Comparison of ENCODE assay signal across 8 mouse cellular contexts in genomic region chr9:64934015-64934754, GRCm38 (mm10). TPM values are rescaled to one million over a fixed set of nuclear protein-coding genes. Genes with fewer than 3 reads are reported as not detected.
DNase-seq lines count a peak whose midpoint lies in the region; ATAC-seq and TF ChIP-seq lines count a peak whose summit lies in the region.

No protein-coding gene starts in this region.

- no peak for TF ChIP-seq CTCF in lung, postnatal 0 days (IDR thresholded peaks at IDR 0.05)

- no peak overlapping the region for H3K4me2 ChIP-seq in hindbrain, embryonic 16.5 days (ENCODE audit: low read length)
- peak overlapping the region; percentile 43 for H3K4me2 ChIP-seq in kidney, embryonic 15.5 days
- H3K4me2 ChIP-seq in lung, postnatal 0 days (replicated peaks; ENCODE audit: low read depth, low read length): no peak overlapping the region

- H3K9ac ChIP-seq in hindbrain, embryonic 16.5 days (ENCODE audit: low read depth, low read length): no peak overlapping the region
- H3K9ac ChIP-seq in kidney, embryonic 15.5 days: no peak overlapping the region
- no peak overlapping the region for H3K9ac ChIP-seq in lung, postnatal 0 days (replicated peaks; ENCODE audit: low read depth)

- H3K4me1 ChIP-seq in hindbrain, embryonic 10.5 days (replicated peaks): peaks cover 23% of the 10 kb centered on the region
- H3K4me1 ChIP-seq in hindbrain, embryonic 16.5 days (ENCODE audit: control insufficient read depth, insufficient read depth, low read depth, low read length): no peaks in the 10 kb centered on the region
- peaks cover 22% of the 10 kb centered on the region for H3K4me1 ChIP-seq in kidney, embryonic 15.5 days
- no peaks in the 10 kb centered on the region for H3K4me1 ChIP-seq in lung, postnatal 0 days (ENCODE audit: insufficient read depth, low read depth, low read length)

- no peaks in the 10 kb centered on the region; the same call in none of the 2 replicates for H3K27me3 ChIP-seq in hindbrain, embryonic 10.5 days (ENCODE audit: insufficient read depth, poor library complexity, severe bottlenecking)
- no peaks in the 10 kb centered on the region for H3K27me3 ChIP-seq in hindbrain, embryonic 16.5 days (replicated peaks; ENCODE audit: control insufficient read depth, insufficient read depth, low read length)
- no peaks in the 10 kb centered on the region for H3K27me3 ChIP-seq in kidney, embryonic 15.5 days
- no peaks in the 10 kb centered on the region for H3K27me3 ChIP-seq in lung, postnatal 0 days (replicated peaks; ENCODE audit: insufficient read depth, low read length)

- TF ChIP-seq EP300 in lung, postnatal 0 days (IDR thresholded peaks at IDR 0.05): no peak

- H3K36me3 ChIP-seq in hindbrain, embryonic 10.5 days: no peaks in the 10 kb centered on the region
- no peaks in the 10 kb centered on the region for H3K36me3 ChIP-seq in hindbrain, embryonic 16.5 days (ENCODE audit: control insufficient read depth, insufficient read depth, low read length)
- H3K36me3 ChIP-seq in kidney, embryonic 15.5 days: no peaks in the 10 kb centered on the region
- H3K36me3 ChIP-seq in lung, postnatal 0 days (ENCODE audit: insufficient read depth, low read length): no peaks in the 10 kb centered on the region

- peak overlapping the region; percentile 71 for H3K27ac ChIP-seq in hindbrain, embryonic 10.5 days
- H3K27ac ChIP-seq in hindbrain, embryonic 16.5 days (ENCODE audit: low read depth, low read length): no peak overlapping the region
- H3K27ac ChIP-seq in kidney, embryonic 15.5 days: peak overlapping the region; percentile 58
- H3K27ac ChIP-seq in lung, postnatal 0 days (ENCODE audit: low read length): 0 out of 2 replicates have a peak overlapping the region, but pooled peaks have one; percentile 4

- peak; percentile 49 for DNase-seq in hindbrain, embryonic 10.5 days (ENCODE audit: low spot score)
- DNase-seq in cerebellum, adult 9-11 months: peak; percentile 65
- DNase-seq in heart, adult 8-10 months (ENCODE audit: low spot score): peak; percentile 69
- DNase-seq in lung, postnatal 0 days (ENCODE audit: low spot score): peak; percentile 55
- DNase-seq in right cerebral cortex, adult 2 months (ENCODE audit: low spot score in 2 of 2): no peak
- no peak for DNase-seq in right cerebral cortex, postnatal 10 days (ENCODE audit: low spot score in 2 of 2)

- no peaks in the 10 kb centered on the region for H3K9me3 ChIP-seq in hindbrain, embryonic 10.5 days
- no peaks in the 10 kb centered on the region for H3K9me3 ChIP-seq in hindbrain, embryonic 16.5 days (ENCODE audit: control insufficient read depth, low read length)
- no peaks in the 10 kb centered on the region for H3K9me3 ChIP-seq in kidney, embryonic 15.5 days (replicated peaks)
- H3K9me3 ChIP-seq in lung, postnatal 0 days (ENCODE audit: low read length): no peaks in the 10 kb centered on the region

- H3K4me3 ChIP-seq in hindbrain, embryonic 10.5 days: peak overlapping the region; percentile 16; the same call in 1 of the 2 replicates
- no peak overlapping the region for H3K4me3 ChIP-seq in hindbrain, embryonic 16.5 days (ENCODE audit: low read length)
- peak overlapping the region; percentile 24; the same call in 1 of the 2 replicates for H3K4me3 ChIP-seq in kidney, embryonic 15.5 days (replicated peaks)
- no peak overlapping the region for H3K4me3 ChIP-seq in lung, postnatal 0 days (ENCODE audit: low read depth, low read length)

- WGBS in hindbrain, embryonic 10.5 days: 66% methylated on average over 15 of the region's 15 CpGs
- 60% methylated on average over 15 of the region's 15 CpGs for WGBS in hindbrain, embryonic 16.5 days
- WGBS in kidney, embryonic 15.5 days: 35% methylated on average over 15 of the region's 15 CpGs
- 24% methylated on average over 15 of the region's 15 CpGs for WGBS in lung, postnatal 0 days

- ATAC-seq in hindbrain, embryonic 16.5 days: no peak
- ATAC-seq in kidney, embryonic 15.5 days (replicated peaks; ENCODE audit: low FRiP score): peak; percentile 82
- peak; percentile 58 for ATAC-seq in lung, postnatal 0 days

RNA-seq across cellular contexts. Expression of gene Slc24a1, which starts 17.2 kb away (rescaled TPM):
- polyA plus RNA-seq in hindbrain, embryonic 10.5 days (2016; fragmentation: Nextera tagmentation; extraction: Ambion mirVana): 0.05 TPM in 1 of 2 replicates, not detected in the other
- 0.04 and 0.11 TPM in 2 replicates for polyA plus RNA-seq in hindbrain, embryonic 16.5 days (2015; fragmentation: Nextera tagmentation; extraction: Ambion mirVana)
- under 1 TPM; 0.09 to 0.20 (median 0.14) TPM for total RNA-seq in heart, adult 8-10 months (2022)
- polyA plus RNA-seq in kidney, embryonic 15.5 days (2015; fragmentation: Nextera tagmentation; extraction: Ambion mirVana): 0.03 and 0.06 TPM in 2 replicates
- 0.04 TPM in 2 replicates for polyA plus RNA-seq in lung, postnatal 0 days (2015; fragmentation: Nextera tagmentation; extraction: Ambion mirVana)

RNA-seq across cellular contexts. Expression of gene Ints14, which starts 26.5 kb away (rescaled TPM):
- polyA plus RNA-seq in hindbrain, embryonic 10.5 days (2016; fragmentation: Nextera tagmentation; extraction: Ambion mirVana): 64.9 and 70.4 TPM in 2 replicates
- polyA plus RNA-seq in hindbrain, embryonic 16.5 days (2015; fragmentation: Nextera tagmentation; extraction: Ambion mirVana): 32.1 and 37.1 TPM in 2 replicates
- 10 to 100 TPM; 12.8 to 17.2 (median 14.2) TPM for total RNA-seq in heart, adult 8-10 months (2022)
- 57.7 and 59.7 TPM in 2 replicates for polyA plus RNA-seq in kidney, embryonic 15.5 days (2015; fragmentation: Nextera tagmentation; extraction: Ambion mirVana)
- 25.5 and 25.6 TPM in 2 replicates for polyA plus RNA-seq in lung, postnatal 0 days (2015; fragmentation: Nextera tagmentation; extraction: Ambion mirVana)

Comparison
In these comparisons a context has a peak if more than half of its experiments do, and no peak if none do; other contexts are left out.
1. H3K4me3 ChIP-seq: peak in hindbrain, embryonic 10.5 days (single experiment) and kidney, embryonic 15.5 days (single experiment); none in hindbrain, embryonic 16.5 days (single experiment) and lung, postnatal 0 days (single experiment).
2. DNase-seq: peak in hindbrain, embryonic 10.5 days (single experiment), cerebellum, adult 9-11 months (single experiment), heart, adult 8-10 months (single experiment) and lung, postnatal 0 days (single experiment); none in right cerebral cortex, adult 2 months (0 of 2) and right cerebral cortex, postnatal 10 days (0 of 2).